ENCODE assay signal across 8 mouse cellular contexts in genomic region chr5:115300035-115300744, GRCm38 (mm10). TPM values are rescaled to one million over a fixed set of nuclear protein-coding genes. Genes with fewer than 3 reads are reported as not detected.
DNase-seq lines count a peak whose midpoint lies in the region; ATAC-seq and TF ChIP-seq lines count a peak whose summit lies in the region.

No protein-coding gene starts in this region.

- peaks cover 23% of the 10 kb centered on the region for H3K36me3 ChIP-seq in thymus, adult 2 months (ENCODE audit: control insufficient read depth, insufficient read depth, low read length)
- H3K36me3 ChIP-seq in hindbrain, embryonic 15.5 days, result peaks cover 30% of the 10 kb centered on the region

- peak overlapping the region; percentile 62 for H3K27ac ChIP-seq in thymus, adult 2 months (ENCODE audit: control insufficient read depth, insufficient read depth, low read length)
- H3K27ac ChIP-seq in hindbrain, embryonic 15.5 days (replicated peaks), result peak overlapping the region; percentile 93

- TF ChIP-seq CTCF in thymus, adult 2 months (IDR thresholded peaks at IDR 0.05; ENCODE audit: borderline replicate concordance, control insufficient read depth, extremely low read depth, insufficient read depth, low read length, poor library complexity), result no peak

- peak overlapping the region; percentile 63 for H3K4me2 ChIP-seq in hindbrain, embryonic 15.5 days

- WGBS in thymus, adult 2 months, result under 1% methylated on average over 46 of the region's 46 CpGs
- under 1% methylated on average over 45 of the region's 46 CpGs for WGBS in hindbrain, embryonic 15.5 days

- H3K27me3 ChIP-seq in thymus, adult 2 months (ENCODE audit: control insufficient read depth, insufficient read depth, low read length), result no peaks in the 10 kb centered on the region
- no peaks in the 10 kb centered on the region for H3K27me3 ChIP-seq in hindbrain, embryonic 15.5 days

- no peak for TF ChIP-seq POLR2A in thymus, adult 2 months (IDR thresholded peaks at IDR 0.05; ENCODE audit: control insufficient read depth, extremely low read depth, insufficient read depth, low read length, poor library complexity)

- H3K4me3 ChIP-seq in thymus, adult 2 months (ENCODE audit: control insufficient read depth, insufficient read depth, low read length), result peak overlapping the region; percentile 69
- peak overlapping the region; percentile 89 for H3K4me3 ChIP-seq in hindbrain, embryonic 15.5 days

- ATAC-seq in hindbrain, embryonic 15.5 days (ENCODE audit: low FRiP score, low read depth), result peak; percentile 56

- H3K9me3 ChIP-seq in hindbrain, embryonic 15.5 days, result no peaks in the 10 kb centered on the region

- peaks cover 14% of the 10 kb centered on the region for H3K4me1 ChIP-seq in thymus, adult 2 months (replicated peaks; ENCODE audit: control insufficient read depth, insufficient read depth, low read length)
- peaks cover 31% of the 10 kb centered on the region for H3K4me1 ChIP-seq in hindbrain, embryonic 15.5 days (replicated peaks)

- peak; percentile 16 for DNase-seq in thymus, adult 2 months
- DNase-seq in thymus, postnatal 14 days, result no peak
- DNase-seq in cerebellum, postnatal 36 days, result peak; percentile 52 to 55
- peak; percentile 57 for DNase-seq in gastrocnemius, adult 18-20 months (ENCODE audit: low spot score)
- DNase-seq in left cerebral cortex, adult 8-10 months (ENCODE audit: low spot score in 2 of 2), result peak; percentile 55 to 57
- DNase-seq in lung, postnatal 4 days, result peak; percentile 77
- peak; percentile 64 for DNase-seq in right cerebral cortex, postnatal 25 days

- peak overlapping the region; percentile 92 for H3K9ac ChIP-seq in hindbrain, embryonic 15.5 days

RNA-seq across cellular contexts. Expression of gene Dynll1, which starts 0.6 kb away (rescaled TPM):
- 407 and 496 TPM in 2 replicates for polyA plus RNA-seq in thymus, adult 2 months (2012; rRNA removed)
- total RNA-seq in gastrocnemius, adult 18-20 months (2021), result 10 to 100 TPM; 44.1 to 75.5 TPM
- polyA plus RNA-seq in hindbrain, embryonic 15.5 days (2015; fragmentation: Nextera tagmentation; extraction: Ambion mirVana), result 1,255 and 1,318 TPM in 2 replicates
- total RNA-seq in left cerebral cortex, adult 8-10 months (2022), result 100 to 1,000 TPM; 550 to 617 (median 573) TPM

RNA-seq across cellular contexts. Expression of gene Coq5, which starts 20.7 kb away (rescaled TPM):
- 11.6 and 12.5 TPM in 2 replicates for polyA plus RNA-seq in thymus, adult 2 months (2012; rRNA removed)
- 10 to 100 TPM; 81.3 to 91.7 TPM for total RNA-seq in gastrocnemius, adult 18-20 months (2021)
- 57.3 and 59.3 TPM in 2 replicates for polyA plus RNA-seq in hindbrain, embryonic 15.5 days (2015; fragmentation: Nextera tagmentation; extraction: Ambion mirVana)
- total RNA-seq in left cerebral cortex, adult 8-10 months (2022), result 10 to 100 TPM; 40.4 to 43.6 (median 42.2) TPM

RNA-seq across cellular contexts. Expression of gene Srsf9, which starts 26.8 kb away (rescaled TPM):
- polyA plus RNA-seq in thymus, adult 2 months (2012; rRNA removed), result 67.6 and 92.9 TPM in 2 replicates
- 10 to 100 TPM in 1 of 2 experiments, 1 to 10 TPM in 1; 9.6 to 13.2 TPM for total RNA-seq in gastrocnemius, adult 18-20 months (2021)
- polyA plus RNA-seq in hindbrain, embryonic 15.5 days (2015; fragmentation: Nextera tagmentation; extraction: Ambion mirVana), result 142 and 146 TPM in 2 replicates
- 10 to 100 TPM; 55.2 to 70.1 (median 64.6) TPM for total RNA-seq in left cerebral cortex, adult 8-10 months (2022)

RNA-seq across cellular contexts. Expression of gene Rnf10, which starts 27.5 kb away (rescaled TPM):
- 178 and 224 TPM in 2 replicates for polyA plus RNA-seq in thymus, adult 2 months (2012; rRNA removed)
- 100 to 1,000 TPM; 275 to 312 TPM for total RNA-seq in gastrocnemius, adult 18-20 months (2021)
- 187 and 218 TPM in 2 replicates for polyA plus RNA-seq in hindbrain, embryonic 15.5 days (2015; fragmentation: Nextera tagmentation; extraction: Ambion mirVana)
- 100 to 1,000 TPM; 216 to 259 (median 243) TPM for total RNA-seq in left cerebral cortex, adult 8-10 months (2022)

RNA-seq across cellular contexts. Expression of gene Gatc, which starts 40.8 kb away (rescaled TPM):
- 10.1 and 11.3 TPM in 2 replicates for polyA plus RNA-seq in thymus, adult 2 months (2012; rRNA removed)
- 10 to 100 TPM; 23.6 to 24.7 TPM for total RNA-seq in gastrocnemius, adult 18-20 months (2021)
- polyA plus RNA-seq in hindbrain, embryonic 15.5 days (2015; fragmentation: Nextera tagmentation; extraction: Ambion mirVana), result 32.3 and 45.2 TPM in 2 replicates
- 10 to 100 TPM; 19.2 to 21.4 (median 20.2) TPM for total RNA-seq in left cerebral cortex, adult 8-10 months (2022)

Comparison
In these comparisons a context has a peak if more than half of its experiments do, and no peak if none do; other contexts are left out.
1. RNA of gene Dynll1, which starts 0.6 kb away (total RNA-seq): 550 to 617 TPM in left cerebral cortex, adult 8-10 months; 44.1 to 75.5 TPM in gastrocnemius, adult 18-20 months; every median in the first group is over 4 times any median in the second.